ENCODE assay signal across 22 mouse cellular contexts in genomic region chr4:66586647-66587046, GRCm38 (mm10).
DNase-seq lines count a peak whose midpoint lies in the region; ATAC-seq lines count a peak whose summit lies in the region.
"Had no signal": no experiment of that assay in that cellular context is flagged by ENCODE, and none has a peak within 500 bp of the region (broad histone marks: within the 10 kb centered on the region; RNA-seq: fewer than 3 reads in every experiment).

No protein-coding gene starts in this region.

- H3K9me3 ChIP-seq in forebrain, embryonic 12.5 days, result no peaks in the 10 kb centered on the region
- H3K9me3 ChIP-seq in forebrain, embryonic 11.5 days (ENCODE audit: control insufficient read depth, low read length), result no peaks in the 10 kb centered on the region
- H3K9me3 ChIP-seq in hindbrain, embryonic 12.5 days (replicated peaks), result no peaks in the 10 kb centered on the region
- H3K9me3 ChIP-seq in hindbrain, embryonic 11.5 days (ENCODE audit: control insufficient read depth, low read length), result no peaks in the 10 kb centered on the region
- no peaks in the 10 kb centered on the region for H3K9me3 ChIP-seq in midbrain, embryonic 12.5 days
- no peaks in the 10 kb centered on the region for H3K9me3 ChIP-seq in midbrain, embryonic 16.5 days (replicated peaks; ENCODE audit: control insufficient read depth, low read length, poor library complexity, severe bottlenecking)
- no peaks in the 10 kb centered on the region for H3K9me3 ChIP-seq in midbrain, embryonic 14.5 days (ENCODE audit: control insufficient read depth, low read length)
- H3K9me3 ChIP-seq: embryonic facial prominence, embryonic 15.5 days; G1E; heart, embryonic 13.5 days had no signal

- ATAC-seq in forebrain, embryonic 12.5 days (ENCODE audit: low FRiP score), result peak; percentile 14; the same call in 1 of the 2 replicates
- no peak; the same call in 1 of the 2 replicates for ATAC-seq in forebrain, embryonic 11.5 days (replicated peaks; ENCODE audit: low FRiP score)
- peak; percentile 19; the same call in 1 of the 2 replicates for ATAC-seq in hindbrain, embryonic 12.5 days (ENCODE audit: low FRiP score)
- no peak; the same call in 1 of the 2 replicates for ATAC-seq in hindbrain, embryonic 11.5 days (ENCODE audit: low FRiP score)
- ATAC-seq in midbrain, embryonic 12.5 days (ENCODE audit: low FRiP score, low read depth), result peak; percentile 23; the same call in 1 of the 2 replicates
- ATAC-seq in midbrain, embryonic 16.5 days, result no peak
- no peak; the same call in 1 of the 2 replicates for ATAC-seq in midbrain, embryonic 14.5 days (ENCODE audit: low FRiP score, low TSS enrichment)
- ATAC-seq: CD4-positive, CD25-positive, alpha-beta regulatory T cell, adult 4 months; intestine, embryonic 16.5 days had no signal

- peaks cover 6% of the 10 kb centered on the region for H3K4me1 ChIP-seq in forebrain, embryonic 12.5 days
- H3K4me1 ChIP-seq in forebrain, embryonic 11.5 days (replicated peaks; ENCODE audit: control insufficient read depth, insufficient read depth, low read length), result no peaks in the 10 kb centered on the region
- peaks cover 6% of the 10 kb centered on the region; the same call in 1 of the 2 replicates for H3K4me1 ChIP-seq in hindbrain, embryonic 12.5 days
- H3K4me1 ChIP-seq in hindbrain, embryonic 11.5 days (replicated peaks; ENCODE audit: control insufficient read depth, insufficient read depth, low read length), result no peaks in the 10 kb centered on the region
- 0 out of 2 replicates have a peak, but pooled peaks cover 7% of the 10 kb centered on the region for H3K4me1 ChIP-seq in midbrain, embryonic 12.5 days
- no peaks in the 10 kb centered on the region; the same call in 1 of the 2 replicates for H3K4me1 ChIP-seq in midbrain, embryonic 16.5 days (ENCODE audit: control insufficient read depth, insufficient read depth, low read length)
- H3K4me1 ChIP-seq in midbrain, embryonic 14.5 days (ENCODE audit: control insufficient read depth, insufficient read depth, low read length), result 0 out of 2 replicates have a peak, but pooled peaks cover 4% of the 10 kb centered on the region
- H3K4me1 ChIP-seq: embryonic facial prominence, embryonic 15.5 days; heart, embryonic 13.5 days had no signal

- no peak for DNase-seq in forebrain, embryonic 11.5 days (ENCODE audit: low spot score)
- no peak for DNase-seq in hindbrain, embryonic 11.5 days (ENCODE audit: low spot score)
- DNase-seq in midbrain, embryonic 14.5 days, result peak; percentile 9
- DNase-seq in heart, adult 11 months, result no peak
- DNase-seq: adrenal gland, adult 8-10 months; B cell, adult 2 months; cerebellum, adult 11 months; cerebellum, adult 8-10 months; embryo, embryonic 11 days; gastrocnemius, adult 2 months; gastrocnemius, postnatal 25 days; heart, postnatal 36 days had no signal

- no peaks in the 10 kb centered on the region for H3K27me3 ChIP-seq in forebrain, embryonic 12.5 days
- no peaks in the 10 kb centered on the region for H3K27me3 ChIP-seq in forebrain, embryonic 11.5 days (ENCODE audit: control insufficient read depth, insufficient read depth, low read length)
- H3K27me3 ChIP-seq in hindbrain, embryonic 12.5 days, result no peaks in the 10 kb centered on the region
- H3K27me3 ChIP-seq in hindbrain, embryonic 11.5 days (ENCODE audit: control insufficient read depth, insufficient read depth, low read length), result no peaks in the 10 kb centered on the region
- H3K27me3 ChIP-seq in midbrain, embryonic 12.5 days, result no peaks in the 10 kb centered on the region
- no peaks in the 10 kb centered on the region for H3K27me3 ChIP-seq in midbrain, embryonic 16.5 days (ENCODE audit: control insufficient read depth, insufficient read depth, low read depth, low read length)
- H3K27me3 ChIP-seq in midbrain, embryonic 14.5 days (ENCODE audit: control insufficient read depth, insufficient read depth, low read length), result no peaks in the 10 kb centered on the region
- H3K27me3 ChIP-seq: embryonic facial prominence, embryonic 15.5 days; heart, embryonic 13.5 days had no signal

- WGBS in forebrain, embryonic 12.5 days, result 52% methylated on average over 5 of the region's 5 CpGs
- WGBS in forebrain, embryonic 11.5 days, result 48% methylated on average over 5 of the region's 5 CpGs
- WGBS in hindbrain, embryonic 12.5 days, result 50% methylated on average over 5 of the region's 5 CpGs
- 58% methylated on average over 5 of the region's 5 CpGs for WGBS in hindbrain, embryonic 11.5 days
- 48% methylated on average over 5 of the region's 5 CpGs for WGBS in midbrain, embryonic 12.5 days
- WGBS in midbrain, embryonic 16.5 days, result 43% methylated on average over 5 of the region's 5 CpGs
- whole genome bisulfite sequencing in midbrain, embryonic 14.5 days, result 47% methylated on average over 5 of the region's 5 CpGs

- H3K27ac ChIP-seq in forebrain, embryonic 12.5 days, result no peak overlapping the region
- H3K27ac ChIP-seq in forebrain, embryonic 11.5 days (ENCODE audit: low read depth, low read length), result no peak overlapping the region
- H3K27ac ChIP-seq in hindbrain, embryonic 12.5 days, result no peak overlapping the region
- H3K27ac ChIP-seq in hindbrain, embryonic 11.5 days (ENCODE audit: low read depth, low read length), result no peak overlapping the region
- H3K27ac ChIP-seq in midbrain, embryonic 12.5 days (replicated peaks), result no peak overlapping the region
- H3K27ac ChIP-seq in midbrain, embryonic 16.5 days (ENCODE audit: low read length), result no peak overlapping the region
- no peak overlapping the region for H3K27ac ChIP-seq in midbrain, embryonic 14.5 days (replicated peaks; ENCODE audit: low read depth, low read length)
- H3K27ac ChIP-seq: embryonic facial prominence, embryonic 15.5 days; gastrocnemius, adult 2 months; heart, embryonic 13.5 days had no signal

- H3K9ac ChIP-seq in forebrain, embryonic 12.5 days, result no peak overlapping the region
- no peak overlapping the region for H3K9ac ChIP-seq in forebrain, embryonic 11.5 days (ENCODE audit: low read length)
- H3K9ac ChIP-seq in hindbrain, embryonic 12.5 days, result no peak overlapping the region
- no peak overlapping the region for H3K9ac ChIP-seq in hindbrain, embryonic 11.5 days (ENCODE audit: low read depth, low read length)
- no peak overlapping the region for H3K9ac ChIP-seq in midbrain, embryonic 12.5 days (replicated peaks)
- no peak overlapping the region for H3K9ac ChIP-seq in midbrain, embryonic 16.5 days (ENCODE audit: low read depth, low read length)
- H3K9ac ChIP-seq in midbrain, embryonic 14.5 days (replicated peaks; ENCODE audit: low read length), result no peak overlapping the region
- H3K9ac ChIP-seq: embryonic facial prominence, embryonic 15.5 days; heart, embryonic 13.5 days had no signal

- no peaks in the 10 kb centered on the region for H3K36me3 ChIP-seq in forebrain, embryonic 12.5 days (replicated peaks)
- H3K36me3 ChIP-seq in forebrain, embryonic 11.5 days (ENCODE audit: control insufficient read depth, insufficient read depth, low read length), result no peaks in the 10 kb centered on the region
- H3K36me3 ChIP-seq in hindbrain, embryonic 12.5 days, result no peaks in the 10 kb centered on the region
- H3K36me3 ChIP-seq in hindbrain, embryonic 11.5 days (ENCODE audit: control insufficient read depth, insufficient read depth, low read length), result no peaks in the 10 kb centered on the region
- H3K36me3 ChIP-seq in midbrain, embryonic 12.5 days, result no peaks in the 10 kb centered on the region
- H3K36me3 ChIP-seq in midbrain, embryonic 16.5 days (ENCODE audit: control insufficient read depth, insufficient read depth, low read length), result no peaks in the 10 kb centered on the region
- no peaks in the 10 kb centered on the region for H3K36me3 ChIP-seq in midbrain, embryonic 14.5 days (ENCODE audit: control insufficient read depth, insufficient read depth, low read length)
- H3K36me3 ChIP-seq: embryonic facial prominence, embryonic 15.5 days; G1E; heart, embryonic 13.5 days had no signal

- no peak overlapping the region for H3K4me2 ChIP-seq in forebrain, embryonic 12.5 days
- no peak overlapping the region for H3K4me2 ChIP-seq in forebrain, embryonic 11.5 days (ENCODE audit: low read depth, low read length, severe bottlenecking)
- no peak overlapping the region for H3K4me2 ChIP-seq in hindbrain, embryonic 12.5 days (replicated peaks)
- no peak overlapping the region for H3K4me2 ChIP-seq in hindbrain, embryonic 11.5 days (replicated peaks; ENCODE audit: low read depth, low read length)
- no peak overlapping the region for H3K4me2 ChIP-seq in midbrain, embryonic 12.5 days (replicated peaks)
- H3K4me2 ChIP-seq in midbrain, embryonic 16.5 days (ENCODE audit: low read length), result no peak overlapping the region
- H3K4me2 ChIP-seq in midbrain, embryonic 14.5 days (ENCODE audit: low read length), result no peak overlapping the region
- H3K4me2 ChIP-seq: embryonic facial prominence, embryonic 15.5 days; heart, embryonic 13.5 days had no signal

- H3K4me3 ChIP-seq in forebrain, embryonic 12.5 days (replicated peaks), result no peak overlapping the region
- no peak overlapping the region for H3K4me3 ChIP-seq in forebrain, embryonic 11.5 days (ENCODE audit: low read depth, low read length)
- H3K4me3 ChIP-seq in hindbrain, embryonic 12.5 days, result no peak overlapping the region
- no peak overlapping the region for H3K4me3 ChIP-seq in hindbrain, embryonic 11.5 days (ENCODE audit: low read depth, low read length)
- H3K4me3 ChIP-seq in midbrain, embryonic 12.5 days, result no peak overlapping the region
- H3K4me3 ChIP-seq in midbrain, embryonic 16.5 days (ENCODE audit: low read depth, low read length), result no peak overlapping the region
- no peak overlapping the region for H3K4me3 ChIP-seq in midbrain, embryonic 14.5 days (replicated peaks; ENCODE audit: low read depth, low read length)
- H3K4me3 ChIP-seq: embryonic facial prominence, embryonic 15.5 days; erythroblast, embryonic 14.5 days; gastrocnemius, adult 2 months; heart, embryonic 13.5 days had no signal

Comparison
In these comparisons a context has a peak if more than half of its experiments do, and no peak if none do; other contexts are left out.
1. ATAC-seq: peak in forebrain, embryonic 12.5 days (single experiment), hindbrain, embryonic 12.5 days (single experiment) and midbrain, embryonic 12.5 days (single experiment); none in forebrain, embryonic 11.5 days (single experiment), hindbrain, embryonic 11.5 days (single experiment), midbrain, embryonic 16.5 days (single experiment) and midbrain, embryonic 14.5 days (single experiment).